Mouse (Mus musculus) forebrain, embryonic 12.5 days (tissue): ENCODE results near the gene Kcnt2. TPM values are rescaled to one million over a fixed set of nuclear protein-coding genes. Genes with fewer than 3 reads are reported as not detected.
A peak's percentile ranks its signal among the peaks of the same experiment; 100 is the strongest.

Experiments
- ATAC-seq: fragments of 200-750 bp; cut with Nextera tagmentation; 2 replicates; pipeline ENCODE4 v1.8.0; 2017; ENCODE audit warnings: moderate TSS enrichment; ENCODE audit not compliant: low FRiP score
- H3K27ac ChIP-seq: fragments of 300-500 bp; sonication (generic); 2 replicates; pipeline ENCODE4 v1.5.1; 2016; ENCODE audit warnings: mild to moderate bottlenecking
- H3K27me3 ChIP-seq: fragments of 300-500 bp; sonication (generic); 2 replicates; pipeline ENCODE4 v1.6.1; 2016; ENCODE audit warnings: mild to moderate bottlenecking
- H3K36me3 ChIP-seq: fragments of 300-500 bp; sonication (generic); replicated peaks from 2 replicates; pipeline ENCODE4 v1.6.1; 2016; ENCODE audit warnings: mild to moderate bottlenecking
- H3K4me1 ChIP-seq: fragments of 300-500 bp; sonication (generic); 2 replicates; pipeline ENCODE4 v1.6.1; 2016
- H3K4me2 ChIP-seq: fragments of 300-500 bp; sonication (generic); 2 replicates; pipeline ENCODE4 v1.6.1; 2016; ENCODE audit warnings: mild to moderate bottlenecking, moderate library complexity
- H3K4me3 ChIP-seq: fragments of 300-500 bp; sonication (generic); replicated peaks from 2 replicates; pipeline ENCODE4 v1.5.1; 2016; ENCODE audit warnings: mild to moderate bottlenecking
- H3K9ac ChIP-seq: fragments of 300-500 bp; sonication (generic); 2 replicates; pipeline ENCODE4 v1.6.1; 2016; ENCODE audit warnings: mild to moderate bottlenecking
- H3K9me3 ChIP-seq: fragments of 300-500 bp; sonication (generic); 2 replicates; pipeline ENCODE4 v1.6.1; 2016
- WGBS: fragments of 180-500 bp; shearing (Covaris S2); methylation state at CpG from one replicate; pipeline ENCODE4 v1.1.7; 2016; 5-methylcytosine and 5-hydroxymethylcytosine counted together
- polyA plus RNA-seq: library from polyadenylated mRNA; unstranded; fragments of >200 nt; fragmentation: Nextera tagmentation; extraction: Ambion mirVana; gene quantifications from 2 replicates; pipeline ENCODE4 v1.2.1, GENCODE M21; 2016

The Kcnt2 gene
- polyA plus RNA-seq, 1 experiment from 2014 or later, result 1.9 TPM

- no peak overlapping the region for H3K9ac ChIP-seq
- H3K4me3 ChIP-seq, result no peak overlapping the region
- no peak overlapping the region for H3K4me2 ChIP-seq
- no peaks in the 10 kb centered on the region for H3K4me1 ChIP-seq
- H3K9me3 ChIP-seq, result no peaks in the 10 kb centered on the region
- no peaks in the 10 kb centered on the region for H3K27me3 ChIP-seq
- 0 out of 2 replicates have a peak, but pooled peaks have one; percentile 33 for ATAC-seq
- no peak overlapping the region for H3K27ac ChIP-seq
- H3K36me3 ChIP-seq, result no peaks in the 10 kb centered on the region
Measured at GRCm38 (mm10) chr1:140548711-140549110, 302.8 kb downstream of the Kcnt2 start.

GRCm38 (mm10) chr1:140560801-140561200 lies 314.8 kb downstream of the Kcnt2 start:
- H3K9ac ChIP-seq, result no peak overlapping the region
- no peaks in the 10 kb centered on the region for H3K27me3 ChIP-seq
- H3K4me3 ChIP-seq, result no peak overlapping the region
- H3K27ac ChIP-seq, result no peak overlapping the region
- ATAC-seq, result no peak
- no peak overlapping the region for H3K4me2 ChIP-seq
- H3K4me1 ChIP-seq, result no peaks in the 10 kb centered on the region
- no peaks in the 10 kb centered on the region for H3K36me3 ChIP-seq
- no peaks in the 10 kb centered on the region for H3K9me3 ChIP-seq

- WGBS, result 86% methylated on average over 7 of the region's 7 CpGs
- Histone ChIP-seq H3K4me2 (no peak overlapping the region), H3K9ac (no peak overlapping the region), H3K27me3 (no peaks in the 10 kb centered on the region), H3K36me3 (no peaks in the 10 kb centered on the region), H3K27ac (no peak overlapping the region), H3K4me1 (no peaks in the 10 kb centered on the region), H3K4me3 (no peak overlapping the region), H3K9me3 (no peaks in the 10 kb centered on the region)
- no peak for ATAC-seq
Measured at GRCm38 (mm10) chr1:140572141-140572540, 326.2 kb downstream of the Kcnt2 start.

- Histone ChIP-seq H3K9me3 (no peaks in the 10 kb centered on the region), H3K27me3 (no peaks in the 10 kb centered on the region), H3K27ac (no peak overlapping the region), H3K9ac (no peak overlapping the region), H3K4me3 (no peak overlapping the region), H3K4me2 (no peak overlapping the region), H3K36me3 (no peaks in the 10 kb centered on the region), H3K4me1 (no peaks in the 10 kb centered on the region)
- 0 out of 2 replicates have a peak, but pooled peaks have one; percentile 23 for ATAC-seq
- WGBS, result 68% methylated on average over 3 of the region's 3 CpGs
Measured at GRCm38 (mm10) chr1:140578607-140579006, 332.6 kb downstream of the Kcnt2 start.

- H3K4me1 ChIP-seq, result no peaks in the 10 kb centered on the region
- no peaks in the 10 kb centered on the region for H3K36me3 ChIP-seq
- no peaks in the 10 kb centered on the region for H3K9me3 ChIP-seq
- no peak for ATAC-seq
- H3K27me3 ChIP-seq, result no peaks in the 10 kb centered on the region
- no peak overlapping the region for H3K27ac ChIP-seq
- 73% methylated on average over 3 of the region's 3 CpGs for WGBS
- no peak overlapping the region for H3K4me3 ChIP-seq
- H3K9ac ChIP-seq, result no peak overlapping the region
- no peak overlapping the region for H3K4me2 ChIP-seq
Measured at GRCm38 (mm10) chr1:140588302-140588701, 342.3 kb downstream of the Kcnt2 start.

GRCm38 (mm10) chr1:140608765-140609297 lies 362.9 kb downstream of the Kcnt2 start:
- no peak for ATAC-seq
- no peak overlapping the region for H3K4me2 ChIP-seq
- no peaks in the 10 kb centered on the region for H3K27me3 ChIP-seq
- H3K36me3 ChIP-seq, result no peaks in the 10 kb centered on the region
- no peaks in the 10 kb centered on the region for H3K9me3 ChIP-seq
- H3K27ac ChIP-seq, result no peak overlapping the region
- WGBS, result 91% methylated on average over 4 of the region's 4 CpGs
- H3K4me3 ChIP-seq, result no peak overlapping the region
- H3K4me1 ChIP-seq, result no peaks in the 10 kb centered on the region
- no peak overlapping the region for H3K9ac ChIP-seq

- H3K9me3 ChIP-seq, result no peaks in the 10 kb centered on the region
- H3K27me3 ChIP-seq, result no peaks in the 10 kb centered on the region
- ATAC-seq, result no peak
- no peaks in the 10 kb centered on the region for H3K4me1 ChIP-seq
- no peak overlapping the region for H3K9ac ChIP-seq
- 80% methylated on average over 1 of the region's 1 CpGs for WGBS
- no peak overlapping the region for H3K4me2 ChIP-seq
- no peaks in the 10 kb centered on the region for H3K36me3 ChIP-seq
- H3K27ac ChIP-seq, result no peak overlapping the region
- no peak overlapping the region for H3K4me3 ChIP-seq
Measured at GRCm38 (mm10) chr1:140613101-140613500, 367.1 kb downstream of the Kcnt2 start.

GRCm38 (mm10) chr1:140614840-140615239 lies 368.9 kb downstream of the Kcnt2 start:
- Histone ChIP-seq H3K9ac (no peak overlapping the region), H3K4me3 (no peak overlapping the region), H3K27me3 (no peaks in the 10 kb centered on the region), H3K27ac (no peak overlapping the region), H3K4me1 (no peaks in the 10 kb centered on the region), H3K4me2 (no peak overlapping the region), H3K9me3 (no peaks in the 10 kb centered on the region), H3K36me3 (no peaks in the 10 kb centered on the region)
- ATAC-seq, result no peak
- 90% methylated on average over 2 of the region's 2 CpGs for WGBS

- H3K4me3 ChIP-seq, result no peak overlapping the region
- no peak for ATAC-seq
- H3K4me1 ChIP-seq, result no peaks in the 10 kb centered on the region
- no peak overlapping the region for H3K27ac ChIP-seq
- H3K4me2 ChIP-seq, result no peak overlapping the region
- no peaks in the 10 kb centered on the region for H3K27me3 ChIP-seq
- H3K9me3 ChIP-seq, result no peaks in the 10 kb centered on the region
- no peaks in the 10 kb centered on the region for H3K36me3 ChIP-seq
- no peak overlapping the region for H3K9ac ChIP-seq
Measured at GRCm38 (mm10) chr1:140618164-140618563, 372.2 kb downstream of the Kcnt2 start.

- Histone ChIP-seq H3K4me1 (no peaks in the 10 kb centered on the region), H3K9me3 (no peaks in the 10 kb centered on the region), H3K4me2 (no peak overlapping the region), H3K4me3 (no peak overlapping the region), H3K27ac (no peak overlapping the region), H3K9ac (no peak overlapping the region), H3K27me3 (no peaks in the 10 kb centered on the region), H3K36me3 (no peaks in the 10 kb centered on the region)
- ATAC-seq, result no peak
Measured at GRCm38 (mm10) chr1:140624918-140625317, 379.0 kb downstream of the Kcnt2 start.

GRCm38 (mm10) chr1:140659607-140660340 lies 413.8 kb downstream of the Kcnt2 start:
- WGBS, result 71% methylated on average over 3 of the region's 3 CpGs
- no peak overlapping the region for H3K9ac ChIP-seq
- no peaks in the 10 kb centered on the region for H3K36me3 ChIP-seq
- no peaks in the 10 kb centered on the region for H3K4me1 ChIP-seq
- H3K9me3 ChIP-seq, result no peaks in the 10 kb centered on the region
- no peak overlapping the region for H3K4me3 ChIP-seq
- no peak for ATAC-seq
- no peaks in the 10 kb centered on the region for H3K27me3 ChIP-seq
- no peak overlapping the region for H3K4me2 ChIP-seq
- no peak overlapping the region for H3K27ac ChIP-seq

- Histone ChIP-seq H3K9me3 (no peaks in the 10 kb centered on the region), H3K27me3 (no peaks in the 10 kb centered on the region), H3K36me3 (no peaks in the 10 kb centered on the region), H3K4me2 (peak overlapping the region; percentile 43), H3K9ac (no peak overlapping the region), H3K4me1 (no peaks in the 10 kb centered on the region), H3K4me3 (peak overlapping the region; percentile 14), H3K27ac (no peak overlapping the region)
- peak; percentile 72; the same call in 1 of the 2 replicates for ATAC-seq
- WGBS, result 32% methylated on average over 12 of the region's 12 CpGs
Measured at GRCm38 (mm10) chr1:140660751-140661403, 414.9 kb downstream of the Kcnt2 start.

- H3K4me2 ChIP-seq, result peak overlapping the region; percentile 43
- no peak overlapping the region for H3K9ac ChIP-seq
- WGBS, result 34% methylated on average over 3 of the region's 3 CpGs
Measured at GRCm38 (mm10) chr1:140661404-140661787, 415.4 kb downstream of the Kcnt2 start.

More at GRCm38 (mm10) chr1:140661404-140661787, 415.4 kb downstream of the Kcnt2 start:
- peak overlapping the region; percentile 14 for H3K4me3 ChIP-seq
- no peak overlapping the region for H3K27ac ChIP-seq
- no peaks in the 10 kb centered on the region for H3K27me3 ChIP-seq
- no peaks in the 10 kb centered on the region for H3K9me3 ChIP-seq
- no peaks in the 10 kb centered on the region for H3K4me1 ChIP-seq
- no peaks in the 10 kb centered on the region for H3K36me3 ChIP-seq
- ATAC-seq, result peak; percentile 83; the same call in 1 of the 2 replicates
